ENCODE assay signal across 9 mouse cellular contexts in genomic region chr3:89417131-89417530, GRCm38 (mm10). TPM values are rescaled to one million over a fixed set of nuclear protein-coding genes. Genes with fewer than 3 reads are reported as not detected.
A peak's percentile ranks its signal among the peaks of the same experiment; 100 is the strongest.
DNase-seq lines count a peak whose midpoint lies in the region; ATAC-seq and TF ChIP-seq lines count a peak whose summit lies in the region.
"Had no signal": no experiment of that assay in that cellular context is flagged by ENCODE, and none has a peak within 500 bp of the region (broad histone marks: within the 10 kb centered on the region; RNA-seq: fewer than 3 reads in every experiment).

No protein-coding gene starts in this region.

- TF ChIP-seq EP300 in liver, postnatal 0 days (IDR thresholded peaks at IDR 0.05; ENCODE audit: low read depth): no peak

- ATAC-seq in hindbrain, embryonic 11.5 days (ENCODE audit: low FRiP score): no peak
- no peak for ATAC-seq in liver, postnatal 0 days

- peak overlapping the region; percentile 87 for H3K4me2 ChIP-seq in hindbrain, embryonic 11.5 days (replicated peaks; ENCODE audit: low read depth, low read length)
- peak overlapping the region; percentile 96 for H3K4me2 ChIP-seq in liver, postnatal 0 days (ENCODE audit: low read depth, low read length)

- peaks cover 33% of the 10 kb centered on the region for H3K4me1 ChIP-seq in heart, embryonic 10.5 days
- H3K4me1 ChIP-seq in ES-E14 (ENCODE audit: control insufficient read depth in 2 of 2, insufficient read depth in 2 of 2, low read length in 2 of 2, poor library complexity in 1 of 2): peaks cover 7 to 9% of the 10 kb centered on the region in 2 experiments; a peak in 2 of 4 replicates
- peaks cover 9% of the 10 kb centered on the region; the same call in 1 of the 2 replicates for H3K4me1 ChIP-seq in hindbrain, embryonic 11.5 days (replicated peaks; ENCODE audit: control insufficient read depth, insufficient read depth, low read length)
- H3K4me1 ChIP-seq in liver, postnatal 0 days (ENCODE audit: insufficient read depth): peaks cover 35% of the 10 kb centered on the region

- peak overlapping the region; percentile 92 for H3K27ac ChIP-seq in heart, embryonic 10.5 days
- H3K27ac ChIP-seq in ES-E14 (ENCODE audit: insufficient read depth, low read depth, low read length, poor library complexity, severe bottlenecking): no peak overlapping the region
- no peak overlapping the region for H3K27ac ChIP-seq in hindbrain, embryonic 11.5 days (ENCODE audit: low read depth, low read length)
- peak overlapping the region; percentile 97; the same call in 1 of the 2 replicates for H3K27ac ChIP-seq in liver, postnatal 0 days (ENCODE audit: low read depth)

- in situ Hi-C loops in ES-E14 (cut with MboI; ENCODE audit: low sequenced_read_pairs in 2 of 2, unreplicated experiment in 2 of 2): no loop called here

- 36% methylated on average over 2 of the region's 2 CpGs for WGBS in heart, embryonic 10.5 days
- 42% methylated on average over 2 of the region's 2 CpGs for WGBS in hindbrain, embryonic 11.5 days
- 16% methylated on average over 2 of the region's 2 CpGs for WGBS in liver, postnatal 0 days (ENCODE audit: insufficient replicate concordance)

- no peak for DNase-seq in heart, embryonic 10.5 days (ENCODE audit: low spot score)
- DNase-seq in heart, postnatal 4 days: no peak
- DNase-seq in ES-E14 (ENCODE audit: low read depth, low spot score): no peak
- DNase-seq in hindbrain, embryonic 11.5 days (ENCODE audit: low spot score): no peak
- no peak for DNase-seq in liver, postnatal 0 days
- no peak for DNase-seq in thymus, postnatal 0 days (ENCODE audit: low spot score)
- no peak for DNase-seq in thymus, postnatal 4 days
- no peak for DNase-seq in left cerebral cortex, adult 11 months (ENCODE audit: low spot score)
- DNase-seq: lung, postnatal 10 days had no signal

- H3K27me3 ChIP-seq in heart, embryonic 10.5 days (ENCODE audit: insufficient read depth, poor library complexity, severe bottlenecking): no peaks in the 10 kb centered on the region
- H3K27me3 ChIP-seq in hindbrain, embryonic 11.5 days (ENCODE audit: control insufficient read depth, insufficient read depth, low read length): no peaks in the 10 kb centered on the region
- H3K27me3 ChIP-seq in liver, postnatal 0 days (ENCODE audit: insufficient read depth, low read length): no peaks in the 10 kb centered on the region

- peak overlapping the region; percentile 81 for H3K9ac ChIP-seq in ES-E14 (ENCODE audit: insufficient read depth, low read depth, low read length, poor library complexity, severe bottlenecking)
- H3K9ac ChIP-seq in hindbrain, embryonic 11.5 days (ENCODE audit: low read depth, low read length): peak overlapping the region; percentile 46
- H3K9ac ChIP-seq in liver, postnatal 0 days (replicated peaks): peak overlapping the region; percentile 73

- H3K4me3 ChIP-seq in heart, embryonic 10.5 days: peak overlapping the region; percentile 67
- peak overlapping the region; percentile 87 to 98 for H3K4me3 ChIP-seq in ES-E14 (ENCODE audit: insufficient read depth in 1 of 2, low read depth in 1 of 2, low read length in 2 of 2, poor library complexity in 1 of 2, severe bottlenecking in 1 of 2)
- peak overlapping the region; percentile 61 for H3K4me3 ChIP-seq in hindbrain, embryonic 11.5 days (ENCODE audit: low read depth, low read length)
- H3K4me3 ChIP-seq in liver, postnatal 0 days (ENCODE audit: low read depth, low read length): peak overlapping the region; percentile 67

- H3K9me3 ChIP-seq in heart, embryonic 10.5 days: no peaks in the 10 kb centered on the region
- no peaks in the 10 kb centered on the region for H3K9me3 ChIP-seq in ES-E14 (ENCODE audit: control insufficient read depth, insufficient read depth, low read depth, low read length)
- no peaks in the 10 kb centered on the region for H3K9me3 ChIP-seq in hindbrain, embryonic 11.5 days (ENCODE audit: control insufficient read depth, low read length)
- H3K9me3 ChIP-seq in liver, postnatal 0 days (ENCODE audit: low read length): no peaks in the 10 kb centered on the region

- H3K36me3 ChIP-seq in heart, embryonic 10.5 days: peaks cover 36% of the 10 kb centered on the region
- peaks cover 22% of the 10 kb centered on the region for H3K36me3 ChIP-seq in ES-E14 (ENCODE audit: control insufficient read depth, insufficient read depth, low read length, poor library complexity, severe bottlenecking)
- H3K36me3 ChIP-seq in hindbrain, embryonic 11.5 days (ENCODE audit: control insufficient read depth, insufficient read depth, low read length): 0 out of 2 replicates have a peak, but pooled peaks cover 3% of the 10 kb centered on the region
- peaks cover 27% of the 10 kb centered on the region for H3K36me3 ChIP-seq in liver, postnatal 0 days (replicated peaks; ENCODE audit: insufficient read depth, low read length)

- TF ChIP-seq CTCF in liver, postnatal 0 days (IDR thresholded peaks at IDR 0.05; ENCODE audit: low read depth): no peak

TF ChIP-seq in ES-E14, 5 proteins besides CTCF, POLR2A, EP300 and RAD21:
- TF ChIP-seq CHD2 (IDR thresholded peaks at IDR 0.05; ENCODE audit: low read depth, low read length): no peak
- no peak for TF ChIP-seq MAFK (IDR thresholded peaks at IDR 0.05; ENCODE audit: insufficient read depth, low read depth, low read length)
- peak; percentile 53; the same call in 1 of the 2 replicates for TF ChIP-seq ZNF384 (IDR thresholded peaks at IDR 0.05; ENCODE audit: low read depth, low read length)
- TF ChIP-seq ZC3H11A (IDR thresholded peaks at IDR 0.05; ENCODE audit: borderline replicate concordance, low read depth, low read length): no peak
- no peak for TF ChIP-seq HCFC1 (IDR thresholded peaks at IDR 0.05; ENCODE audit: borderline replicate concordance, insufficient read depth, low read length)

RNA-seq across cellular contexts. Expression of gene Cks1b, which starts 1.1 kb away (rescaled TPM):
- polyA plus RNA-seq in heart, embryonic 10.5 days (2016; fragmentation: Nextera tagmentation; extraction: Ambion mirVana): 465 and 589 TPM in 2 replicates
- 10 to 100 TPM; 62.8 to 64.3 TPM for total RNA-seq in heart, postnatal 4 days (2021)
- total RNA-seq in ES-E14 (2012; rRNA removed): 162 and 190 TPM in 2 replicates
- polyA plus RNA-seq in hindbrain, embryonic 11.5 days (2014; fragmentation: Nextera tagmentation; extraction: Ambion mirVana): 411 and 414 TPM in 2 replicates
- 130 and 141 TPM in 2 replicates for polyA plus RNA-seq in liver, postnatal 0 days (2015; fragmentation: Nextera tagmentation; extraction: Ambion mirVana)
- polyA plus RNA-seq in thymus, postnatal 0 days (2015; fragmentation: Nextera tagmentation; extraction: Ambion mirVana): 466 and 485 TPM in 2 replicates

RNA-seq across cellular contexts. Expression of gene Shc1, which starts 1.1 kb away (rescaled TPM):
- 72.2 and 79.5 TPM in 2 replicates for polyA plus RNA-seq in heart, embryonic 10.5 days (2016; fragmentation: Nextera tagmentation; extraction: Ambion mirVana)
- 10 to 100 TPM; 68.8 to 69.2 TPM for total RNA-seq in heart, postnatal 4 days (2021)
- 66.9 and 72.0 TPM in 2 replicates for total RNA-seq in ES-E14 (2012; rRNA removed)
- polyA plus RNA-seq in hindbrain, embryonic 11.5 days (2014; fragmentation: Nextera tagmentation; extraction: Ambion mirVana): 32.2 and 37.0 TPM in 2 replicates
- 23.8 and 24.7 TPM in 2 replicates for polyA plus RNA-seq in liver, postnatal 0 days (2015; fragmentation: Nextera tagmentation; extraction: Ambion mirVana)
- polyA plus RNA-seq in thymus, postnatal 0 days (2015; fragmentation: Nextera tagmentation; extraction: Ambion mirVana): 37.2 and 44.7 TPM in 2 replicates

RNA-seq across cellular contexts. Expression of gene Flad1, which starts 5.5 kb away (rescaled TPM):
- polyA plus RNA-seq in heart, embryonic 10.5 days (2016; fragmentation: Nextera tagmentation; extraction: Ambion mirVana): 30.7 and 40.3 TPM in 2 replicates
- total RNA-seq in heart, postnatal 4 days (2021): 10 to 100 TPM; 30.7 to 33.0 TPM
- total RNA-seq in ES-E14 (2012; rRNA removed): 20.3 and 20.9 TPM in 2 replicates
- polyA plus RNA-seq in hindbrain, embryonic 11.5 days (2014; fragmentation: Nextera tagmentation; extraction: Ambion mirVana): 26.2 and 26.5 TPM in 2 replicates
- 18.8 and 20.0 TPM in 2 replicates for polyA plus RNA-seq in liver, postnatal 0 days (2015; fragmentation: Nextera tagmentation; extraction: Ambion mirVana)
- polyA plus RNA-seq in thymus, postnatal 0 days (2015; fragmentation: Nextera tagmentation; extraction: Ambion mirVana): 29.5 and 32.6 TPM in 2 replicates

RNA-seq across cellular contexts. Expression of gene Pygo2, which starts 12.9 kb away (rescaled TPM):
- polyA plus RNA-seq in heart, embryonic 10.5 days (2016; fragmentation: Nextera tagmentation; extraction: Ambion mirVana): 28.2 and 35.9 TPM in 2 replicates
- total RNA-seq in heart, postnatal 4 days (2021): 10 to 100 TPM; 20.3 to 22.1 TPM
- total RNA-seq in ES-E14 (2012; rRNA removed): 39.2 and 50.3 TPM in 2 replicates
- polyA plus RNA-seq in hindbrain, embryonic 11.5 days (2014; fragmentation: Nextera tagmentation; extraction: Ambion mirVana): 45.0 and 54.5 TPM in 2 replicates
- 5.9 and 6.9 TPM in 2 replicates for polyA plus RNA-seq in liver, postnatal 0 days (2015; fragmentation: Nextera tagmentation; extraction: Ambion mirVana)
- polyA plus RNA-seq in thymus, postnatal 0 days (2015; fragmentation: Nextera tagmentation; extraction: Ambion mirVana): 21.3 and 22.3 TPM in 2 replicates

RNA-seq across cellular contexts. Expression of gene Lenep, which starts 14.5 kb away (rescaled TPM):
- polyA plus RNA-seq in heart, embryonic 10.5 days (2016; fragmentation: Nextera tagmentation; extraction: Ambion mirVana): not detected in 2 replicates
- under 1 TPM in 1 of 2 experiments, not detected in 1; 0.68 TPM for total RNA-seq in heart, postnatal 4 days (2021)
- total RNA-seq in ES-E14 (2012; rRNA removed): not detected in 2 replicates
- polyA plus RNA-seq in hindbrain, embryonic 11.5 days (2014; fragmentation: Nextera tagmentation; extraction: Ambion mirVana): 0.22 and 0.95 TPM in 2 replicates
- not detected in 2 replicates for polyA plus RNA-seq in liver, postnatal 0 days (2015; fragmentation: Nextera tagmentation; extraction: Ambion mirVana)
- polyA plus RNA-seq in thymus, postnatal 0 days (2015; fragmentation: Nextera tagmentation; extraction: Ambion mirVana): not detected in 2 replicates

Comparison
In these comparisons a context has a peak if more than half of its experiments do, and no peak if none do; other contexts are left out.
1. H3K27ac ChIP-seq: peak in heart, embryonic 10.5 days (single experiment) and liver, postnatal 0 days (single experiment); none in ES-E14 (single experiment) and hindbrain, embryonic 11.5 days (single experiment).
2. Peak in every context shown above with its lines, with median percentiles within 50 percentile points of each other: H3K4me3 ChIP-seq and H3K9ac ChIP-seq.